Mouse (Mus musculus) ES-Bruce4 (cell line): ENCODE data around the gene Mindy4b-ps.
A peak's percentile ranks its signal among the peaks of the same experiment; 100 is the strongest.

Experiments
- CTCF ChIP-seq: IDR thresholded peaks from one replicate; pipeline ENCODE4 v1.8.1; 2011; ENCODE audit warnings: low read depth, low read length
- EP300 ChIP-seq: IDR thresholded peaks from 2 replicates; pipeline ENCODE4 v1.6.1; 2011; ENCODE audit warnings: low read depth, low read length; ENCODE audit not compliant: insufficient read depth
- POLR2A ChIP-seq: IDR thresholded peaks from one replicate; pipeline ENCODE4 v1.8.1; 2011; ENCODE audit warnings: low read length; ENCODE audit not compliant: insufficient read depth

- TF ChIP-seq CTCF, result peak; percentile 51
- no peak for TF ChIP-seq EP300
- no peak for TF ChIP-seq POLR2A
Observed at GRCm38 (mm10) chr3:58843415-58843814, 21.3 kb upstream of the Mindy4b-ps start.
